Mouse (Mus musculus) forebrain, embryonic 16.5 days (tissue): ENCODE measurements at regions not wholly inside any gene's neighbourhood (a gene's known extent, or its start where the extent isn't known, plus 50 kb on each side); places are given as distances from the start of the nearest gene placed in this dataset.

Experiments used
- ATAC-seq: fragments of 200-750 bp; cut with Nextera tagmentation; 2 replicates; pipeline ENCODE4 v1.8.0; 2017; ENCODE audit warnings: mild to moderate bottlenecking, moderate library complexity
- H3K27ac ChIP-seq: fragments of 300-500 bp; sonication (generic); 2 replicates; pipeline ENCODE4 v1.5.1; 2014; ENCODE audit warnings: low read length, control low read depth
- H3K27me3 ChIP-seq: fragments of 300-500 bp; sonication (generic); replicated peaks from 2 replicates; pipeline ENCODE4 v1.6.1; 2014; ENCODE audit warnings: low read length; ENCODE audit not compliant: control insufficient read depth, insufficient read depth
- H3K36me3 ChIP-seq: fragments of 300-500 bp; sonication (generic); 2 replicates; pipeline ENCODE4 v1.6.1; 2014; ENCODE audit not compliant: control insufficient read depth, insufficient read depth
- H3K4me1 ChIP-seq: fragments of 300-500 bp; sonication (generic); replicated peaks from 2 replicates; pipeline ENCODE4 v1.6.1; 2014; ENCODE audit warnings: low read length; ENCODE audit not compliant: control insufficient read depth, insufficient read depth
- H3K4me2 ChIP-seq: fragments of 300-500 bp; sonication (generic); 2 replicates; pipeline ENCODE4 v1.6.1; 2014; ENCODE audit warnings: mild to moderate bottlenecking, low read length, control low read depth
- H3K4me3 ChIP-seq: fragments of 300-500 bp; sonication (generic); replicated peaks from 2 replicates; pipeline ENCODE4 v1.5.1; 2014; ENCODE audit warnings: mild to moderate bottlenecking, low read length, control low read depth
- H3K9ac ChIP-seq: fragments of 300-500 bp; sonication (generic); replicated peaks from 2 replicates; pipeline ENCODE4 v1.6.1; 2014; ENCODE audit warnings: low read depth, low read length, control low read depth
- H3K9me3 ChIP-seq: fragments of 300-500 bp; sonication (generic); 2 replicates; pipeline ENCODE4 v1.6.1; 2016; ENCODE audit warnings: low read length; ENCODE audit not compliant: control insufficient read depth
- WGBS: fragments of 180-500 bp; shearing (Covaris S2); extraction: QIAGEN DNeasy Blood & Tissue Kit; methylation state at CpG from one replicate; pipeline ENCODE4 v1.1.7; 2014; 5-methylcytosine and 5-hydroxymethylcytosine counted together

DNA sequence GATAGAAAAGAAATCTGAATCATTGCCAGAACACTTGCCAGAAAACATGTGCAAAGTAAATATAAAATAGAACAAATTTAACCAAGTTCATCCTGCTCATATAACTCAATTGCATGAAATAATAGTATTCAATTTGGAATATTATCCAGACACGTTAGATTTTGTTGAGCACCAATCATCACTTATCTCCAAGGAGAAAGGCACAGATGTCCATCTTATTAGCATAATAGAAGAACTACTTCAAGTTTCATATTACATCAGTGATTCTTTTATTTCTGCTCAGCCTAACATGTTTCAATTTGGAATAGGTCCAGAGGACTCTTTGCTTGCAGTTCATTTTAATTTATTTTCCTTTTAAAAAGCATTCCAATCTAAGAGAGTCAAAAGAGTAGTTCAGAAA, 383.6 kb upstream of the Cypt1 start:
- Histone ChIP-seq H3K27ac (no peak overlapping the region), H3K9ac (no peak overlapping the region), H3K27me3 (no peaks in the 10 kb centered on the region), H3K36me3 (no peaks in the 10 kb centered on the region), H3K4me3 (no peak overlapping the region), H3K4me2 (no peak overlapping the region), H3K4me1 (no peaks in the 10 kb centered on the region), H3K9me3 (no peaks in the 10 kb centered on the region)
- peak; percentile 71 for ATAC-seq
- WGBS = 28% methylated on average over 1 of the region's 1 CpGs
